Mouse (Mus musculus) embryonic facial prominence, embryonic 14.5 days (tissue): ENCODE measurements at regions not wholly inside any gene's neighbourhood (a gene's known extent, or its start where the extent isn't known, plus 50 kb on each side); places are given as distances from the start of the nearest gene placed in this dataset.
A peak's percentile ranks its signal among the peaks of the same experiment; 100 is the strongest.
"Not testable (repeated sequence)": the region's sequence is repeated elsewhere in the genome, so short reads cannot be mapped to it uniquely, and the experiment has no call there.

ENCODE experiments used
- ATAC-seq: fragments of 200-750 bp; cut with Nextera tagmentation; 2 replicates; pipeline ENCODE4 v1.8.0; 2017; ENCODE audit warnings: low read depth, moderate number of reproducible peaks, moderate TSS enrichment
- DNase-seq: peaks from one replicate; pipeline ENCODE4 v3.0.0-alpha.2; 2015; ENCODE audit warnings: low spot score
- H3K27ac ChIP-seq: fragments of 300-500 bp; sonication (generic); replicated peaks from 2 replicates; pipeline ENCODE4 v1.5.1; 2014; ENCODE audit warnings: low read depth, mild to moderate bottlenecking, low read length, moderate library complexity
- H3K27me3 ChIP-seq: fragments of 300-500 bp; sonication (generic); replicated peaks from 2 replicates; pipeline ENCODE4 v1.6.1; 2014; ENCODE audit warnings: low read length; ENCODE audit not compliant: control insufficient read depth, insufficient read depth
- H3K36me3 ChIP-seq: fragments of 300-500 bp; sonication (generic); 2 replicates; pipeline ENCODE4 v1.6.1; 2014; ENCODE audit warnings: low read length, mixed read lengths; ENCODE audit not compliant: control insufficient read depth, insufficient read depth
- H3K4me1 ChIP-seq: fragments of 300-500 bp; sonication (generic); 2 replicates; pipeline ENCODE4 v1.6.1; 2014; ENCODE audit warnings: antibody characterized with exemption, low read length; ENCODE audit not compliant: control insufficient read depth, insufficient read depth
- H3K4me2 ChIP-seq: fragments of 300-500 bp; sonication (generic); 2 replicates; pipeline ENCODE4 v1.6.1; 2014; ENCODE audit warnings: low read depth, mild to moderate bottlenecking, low read length, moderate library complexity, mixed read lengths
- H3K4me3 ChIP-seq: fragments of 300-500 bp; sonication (generic); 2 replicates; pipeline ENCODE4 v1.5.1; 2014; ENCODE audit warnings: low read depth, mild to moderate bottlenecking, low read length
- H3K9ac ChIP-seq: fragments of 300-500 bp; sonication (generic); 2 replicates; pipeline ENCODE4 v1.6.1; 2014; ENCODE audit warnings: low read depth, mild to moderate bottlenecking, low read length, moderate library complexity, mixed read lengths
- H3K9me3 ChIP-seq: fragments of 300-500 bp; sonication (generic); 2 replicates; pipeline ENCODE4 v1.6.1; 2016; ENCODE audit warnings: low read length; ENCODE audit not compliant: control insufficient read depth
- WGBS: fragments of 180-500 bp; shearing (Covaris S2); extraction: QIAGEN DNeasy Blood & Tissue Kit; methylation state at CpG from one replicate; pipeline ENCODE4 v1.1.7; 2014; 5-methylcytosine and 5-hydroxymethylcytosine counted together

GRCm38 (mm10) chr8:63829096-63829495 is 123.0 kb downstream of the Sgo2b start:
- Histone ChIP-seq H3K27ac (no peak overlapping the region), H3K4me3 (no peak overlapping the region), H3K9me3 (no peaks in the 10 kb centered on the region), H3K27me3 (no peaks in the 10 kb centered on the region), H3K4me2 (no peak overlapping the region), H3K4me1 (no peaks in the 10 kb centered on the region), H3K9ac (no peak overlapping the region), H3K36me3 (no peaks in the 10 kb centered on the region)
- no peak for DNase-seq
- no peak for ATAC-seq

- H3K9me3 ChIP-seq = no peaks in the 10 kb centered on the region
- no peak overlapping the region for H3K4me2 ChIP-seq
- H3K27ac ChIP-seq = no peak overlapping the region
- DNase-seq (no peak), ATAC-seq (no peak)
- H3K9ac ChIP-seq = no peak overlapping the region
- H3K4me1 ChIP-seq = no peaks in the 10 kb centered on the region
- H3K27me3 ChIP-seq = no peaks in the 10 kb centered on the region
- H3K36me3 ChIP-seq = no peaks in the 10 kb centered on the region
- no peak overlapping the region for H3K4me3 ChIP-seq
These were observed 123.9 kb downstream of the Sgo2b start for GRCm38 (mm10) chr8:63828141-63828540.

- Histone ChIP-seq H3K4me2 (no peak overlapping the region), H3K27me3 (no peaks in the 10 kb centered on the region), H3K27ac (no peak overlapping the region), H3K4me1 (no peaks in the 10 kb centered on the region), H3K9ac (no peak overlapping the region), H3K36me3 (no peaks in the 10 kb centered on the region), H3K4me3 (no peak overlapping the region), H3K9me3 (no peaks in the 10 kb centered on the region)
- ATAC-seq (no peak), DNase-seq (no peak)
- WGBS = 56% methylated on average over 2 of the region's 2 CpGs
These were observed 167.6 kb downstream of the Sgo2b start for GRCm38 (mm10) chr8:63784496-63784895.

- Histone ChIP-seq H3K4me2 (no peak overlapping the region), H3K9ac (no peak overlapping the region), H3K36me3 (no peaks in the 10 kb centered on the region), H3K4me1 (no peaks in the 10 kb centered on the region), H3K4me3 (no peak overlapping the region), H3K27me3 (no peaks in the 10 kb centered on the region), H3K27ac (no peak overlapping the region), H3K9me3 (no peaks in the 10 kb centered on the region)
- DNase-seq (no peak), ATAC-seq (no peak)
These were observed 191.2 kb downstream of the Sgo2b start for GRCm38 (mm10) chr8:63760891-63761290.

- not testable (repeated sequence) for H3K9ac ChIP-seq, H3K4me3 ChIP-seq, H3K4me2 ChIP-seq, DNase-seq, H3K27ac ChIP-seq, H3K4me1 ChIP-seq, H3K36me3 ChIP-seq, ATAC-seq, H3K9me3 ChIP-seq, H3K27me3 ChIP-seq
- WGBS = 76% methylated on average over 4 of the region's 4 CpGs
These were observed 192.1 kb downstream of the Sgo2b start for GRCm38 (mm10) chr8:63759931-63760330.

DNA sequence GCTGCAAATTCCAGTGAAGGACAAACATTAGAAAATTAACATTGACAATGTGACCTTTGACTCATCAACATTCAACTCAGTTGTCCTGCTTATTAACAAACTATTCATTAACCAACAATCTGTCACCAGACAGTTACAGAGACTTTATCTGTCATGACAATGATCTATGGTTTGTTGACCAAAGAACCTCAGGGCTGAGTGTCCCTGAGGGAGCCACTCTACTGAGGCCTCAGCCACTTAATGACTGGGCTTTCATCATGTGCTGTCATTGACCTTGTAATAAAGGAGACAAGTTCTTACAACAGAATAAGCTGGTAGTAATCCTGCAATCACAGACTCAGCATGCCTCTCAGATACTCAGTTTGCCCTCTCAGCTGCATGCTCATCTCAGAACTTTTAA is 196.8 kb downstream of the Sgo2b start:
- DNase-seq = peak; percentile 21
- Histone ChIP-seq H3K36me3 (no peaks in the 10 kb centered on the region), H3K27me3 (no peaks in the 10 kb centered on the region)

DNA sequence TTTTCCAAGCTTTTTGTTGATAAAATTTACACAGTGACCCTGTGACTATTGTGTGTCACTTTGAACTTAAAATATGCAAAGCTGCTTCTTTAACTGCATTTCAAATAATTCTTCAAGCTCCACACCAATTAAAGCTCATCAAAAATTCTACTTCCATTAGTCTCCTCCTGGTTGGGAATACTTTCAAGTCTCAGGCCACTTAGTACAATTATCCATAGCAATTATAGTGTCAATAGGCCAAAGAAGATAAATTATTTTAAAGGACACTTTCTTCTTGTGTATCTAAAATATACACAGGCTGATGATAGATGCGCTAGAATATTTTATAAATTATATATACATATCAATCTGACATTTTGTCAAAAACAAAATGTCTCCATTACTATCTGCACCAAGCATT is 197.2 kb downstream of the Sgo2b start:
- Histone ChIP-seq H3K27me3 (no peaks in the 10 kb centered on the region), H3K27ac (no peak overlapping the region), H3K4me3 (no peak overlapping the region), H3K4me1 (no peaks in the 10 kb centered on the region), H3K4me2 (no peak overlapping the region), H3K9ac (no peak overlapping the region), H3K9me3 (no peaks in the 10 kb centered on the region), H3K36me3 (no peaks in the 10 kb centered on the region)
- DNase-seq (no peak), ATAC-seq (no peak)
- 66% methylated on average over 1 of the region's 1 CpGs for WGBS

More for the DNA sequence above, 196.8 kb downstream of the Sgo2b start:
- Histone ChIP-seq H3K4me2 (no peak overlapping the region), H3K4me3 (no peak overlapping the region), H3K9ac (no peak overlapping the region), H3K9me3 (no peaks in the 10 kb centered on the region), H3K4me1 (no peaks in the 10 kb centered on the region), H3K27ac (no peak overlapping the region)
- peak; percentile 65; the same call in 1 of the 2 replicates for ATAC-seq

GRCm38 (mm10) chr8:63753236-63753635 is 198.8 kb downstream of the Sgo2b start:
- no peak overlapping the region for H3K27ac ChIP-seq
- ATAC-seq = no peak
- no peaks in the 10 kb centered on the region for H3K27me3 ChIP-seq
- H3K4me3 ChIP-seq = no peak overlapping the region
- peak; percentile 7 for DNase-seq
- H3K4me2 ChIP-seq = no peak overlapping the region
- H3K9me3 ChIP-seq = no peaks in the 10 kb centered on the region
- no peaks in the 10 kb centered on the region for H3K4me1 ChIP-seq
- no peaks in the 10 kb centered on the region for H3K36me3 ChIP-seq
- H3K9ac ChIP-seq = no peak overlapping the region

DNA sequence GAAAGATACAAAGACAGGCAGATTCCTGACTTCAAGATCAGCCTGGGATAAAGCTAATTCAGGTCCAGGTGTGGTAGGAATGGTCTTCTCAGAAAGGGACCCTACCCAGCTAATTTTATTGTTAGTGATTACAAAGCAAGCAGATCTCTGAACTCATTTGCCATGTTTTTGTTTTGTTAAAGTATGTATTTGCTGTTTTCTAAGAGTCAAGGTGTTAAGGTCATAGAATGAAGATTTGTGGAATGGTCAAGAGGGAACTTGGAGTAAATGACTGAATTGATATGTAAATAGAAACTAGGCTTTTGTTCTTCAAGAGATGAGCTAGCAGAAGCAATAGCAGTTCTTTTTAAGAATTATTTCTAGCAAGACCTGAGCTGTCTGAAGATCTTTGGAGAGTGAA is 217.6 kb downstream of the Sgo2b start:
- Histone ChIP-seq H3K4me2 (no peak overlapping the region), H3K4me3 (no peak overlapping the region), H3K4me1 (no peaks in the 10 kb centered on the region), H3K9me3 (no peaks in the 10 kb centered on the region), H3K27me3 (no peaks in the 10 kb centered on the region), H3K36me3 (no peaks in the 10 kb centered on the region), H3K27ac (no peak overlapping the region), H3K9ac (no peak overlapping the region)
- ATAC-seq (no peak), DNase-seq (no peak)
